Mouse (Mus musculus) limb, embryonic 13.5 days (tissue): Measurements from ENCODE around the gene H2-M10.1. TPM values are rescaled to one million over a fixed set of nuclear protein-coding genes. Genes with fewer than 3 reads are reported as not detected.

ENCODE experiments used
- ATAC-seq: fragments of 200-750 bp; cut with Nextera tagmentation; 2 replicates; pipeline ENCODE4 v1.8.0; 2017; ENCODE audit warnings: low read depth, moderate number of reproducible peaks, moderate TSS enrichment; ENCODE audit not compliant: low FRiP score
- H3K27ac ChIP-seq: fragments of 300-500 bp; sonication (generic); 2 replicates; pipeline ENCODE4 v1.5.1; 2015; ENCODE audit warnings: inconsistent platforms, mild to moderate bottlenecking, moderate library complexity
- H3K27me3 ChIP-seq: fragments of 300-500 bp; sonication (generic); 2 replicates; pipeline ENCODE4 v1.6.1; 2015; ENCODE audit warnings: mild to moderate bottlenecking, inconsistent platforms
- H3K36me3 ChIP-seq: fragments of 300-500 bp; sonication (generic); 2 replicates; pipeline ENCODE4 v1.6.1; 2015; ENCODE audit warnings: inconsistent platforms, mild to moderate bottlenecking, moderate library complexity
- H3K4me1 ChIP-seq: fragments of 300-500 bp; sonication (generic); 2 replicates; pipeline ENCODE4 v1.6.1; 2015; ENCODE audit warnings: inconsistent platforms
- H3K4me2 ChIP-seq: fragments of 300-500 bp; sonication (generic); replicated peaks from 2 replicates; pipeline ENCODE4 v1.6.1; 2015; ENCODE audit warnings: inconsistent platforms, mild to moderate bottlenecking, moderate library complexity
- H3K4me3 ChIP-seq: fragments of 300-500 bp; sonication (generic); 2 replicates; pipeline ENCODE4 v1.5.1; 2015; ENCODE audit warnings: moderate library complexity, mild to moderate bottlenecking, inconsistent platforms
- H3K9ac ChIP-seq: fragments of 300-500 bp; sonication (generic); 2 replicates; pipeline ENCODE4 v1.6.1; 2015; ENCODE audit warnings: mild to moderate bottlenecking, inconsistent platforms
- H3K9me3 ChIP-seq: fragments of 300-500 bp; sonication (generic); 2 replicates; pipeline ENCODE4 v1.6.1; 2016; ENCODE audit warnings: inconsistent platforms
- WGBS: fragments of 180-500 bp; shearing (Covaris S2); methylation state at CpG from one replicate; pipeline ENCODE4 v1.1.7; 2015; 5-methylcytosine and 5-hydroxymethylcytosine counted together
- polyA plus RNA-seq: library from polyadenylated mRNA; unstranded; fragments of >200 nt; fragmentation: Nextera tagmentation; extraction: Ambion mirVana; gene quantifications from 2 replicates; pipeline ENCODE4 v1.2.1, GENCODE M21; 2015

H2-M10.1 gene
- polyA plus RNA-seq, 1 experiment from 2014 or later: not detected

DNA sequence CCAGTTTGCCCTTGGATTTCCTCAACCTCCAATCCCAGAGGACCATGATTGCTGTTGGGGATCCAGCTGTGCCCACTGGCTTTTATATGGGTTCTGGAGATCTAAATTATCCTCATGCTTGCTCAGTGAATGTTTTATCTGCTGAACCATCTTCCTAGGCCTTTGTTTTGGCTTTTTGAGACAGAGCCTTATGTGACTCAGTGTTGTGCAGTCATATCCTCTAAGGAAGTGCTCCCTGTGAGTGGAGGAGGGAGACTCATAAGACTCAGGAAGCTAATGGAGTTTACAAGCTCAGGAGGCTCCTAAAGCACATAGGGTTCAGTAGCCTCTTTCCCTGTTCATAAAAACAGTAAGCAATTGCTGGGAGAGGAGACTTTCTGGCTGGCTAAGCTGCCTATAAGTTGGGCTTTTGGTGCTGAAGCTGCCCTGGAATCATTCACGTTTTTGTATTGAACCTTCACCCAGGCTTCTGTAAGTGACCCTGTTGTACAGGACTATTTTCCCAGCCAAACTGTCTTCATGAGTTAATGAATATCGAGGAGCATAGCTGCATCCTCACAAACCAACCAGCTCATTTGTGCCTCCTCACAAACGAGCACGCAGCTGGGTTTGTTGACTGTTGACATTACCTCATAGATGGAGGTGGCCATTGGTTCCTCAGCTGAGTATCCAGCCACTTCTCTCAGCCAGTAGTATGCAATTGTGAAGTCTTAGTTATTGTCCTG, 44.3 kb downstream of the H2-M10.1 start:
- Histone ChIP-seq H3K27ac (no peak overlapping the region), H3K9ac (no peak overlapping the region), H3K4me3 (no peak overlapping the region), H3K4me2 (no peak overlapping the region), H3K9me3 (peaks cover 11% of the 10 kb centered on the region; the same call in 1 of the 2 replicates), H3K36me3 (peaks cover 46% of the 10 kb centered on the region), H3K4me1 (no peaks in the 10 kb centered on the region), H3K27me3 (no peaks in the 10 kb centered on the region)
- WGBS: 93% methylated on average over 4 of the region's 4 CpGs
- ATAC-seq: no peak

DNA sequence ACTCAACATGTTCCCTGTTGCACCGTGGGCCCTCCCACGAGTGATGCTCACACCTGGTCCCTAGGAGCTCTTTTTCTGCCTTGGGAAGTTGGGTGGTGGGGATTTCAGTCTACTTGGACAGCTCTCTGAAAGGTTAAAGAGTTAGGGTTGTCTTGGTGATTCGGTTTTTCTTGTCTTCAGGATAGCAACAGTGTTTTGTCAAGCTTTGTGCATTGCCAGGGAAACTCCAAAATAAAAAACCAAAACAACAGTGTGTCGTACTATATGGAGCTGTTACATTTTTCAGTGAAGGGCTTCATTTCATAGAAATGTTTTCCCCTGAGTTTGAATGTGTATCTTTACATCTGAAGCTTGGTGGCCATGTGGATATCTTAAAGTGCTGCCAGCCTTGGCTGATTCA, 51.2 kb downstream of the H2-M10.1 start:
- Histone ChIP-seq H3K9ac (0 out of 2 replicates have a peak overlapping the region, but pooled peaks have one; percentile 35), H3K27ac (no peak overlapping the region), H3K9me3 (no peaks in the 10 kb centered on the region), H3K27me3 (no peaks in the 10 kb centered on the region), H3K4me2 (no peak overlapping the region), H3K36me3 (peaks cover 49% of the 10 kb centered on the region), H3K4me1 (peaks cover 29% of the 10 kb centered on the region), H3K4me3 (no peak overlapping the region)
- ATAC-seq: no peak
- 90% methylated on average over 4 of the region's 4 CpGs for WGBS

DNA sequence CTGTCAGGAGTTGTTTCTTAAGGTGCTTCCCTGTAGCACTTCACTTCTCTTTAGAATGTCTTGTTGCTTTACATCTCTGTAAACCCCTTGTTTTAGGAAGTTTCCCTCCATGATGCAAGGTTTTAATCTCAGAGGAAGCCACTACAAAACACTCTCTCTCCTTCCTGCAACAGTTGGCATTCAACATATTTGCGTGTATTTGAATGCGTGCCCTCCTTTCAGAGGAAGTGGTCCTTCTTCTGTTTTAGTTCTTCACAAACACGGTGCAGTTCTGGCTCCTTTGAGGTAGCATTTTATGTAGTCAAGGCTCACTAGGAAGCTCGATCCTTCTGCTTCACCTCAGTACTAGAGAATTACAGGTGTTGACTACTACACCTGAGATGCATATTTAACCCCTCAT, 52.2 kb downstream of the H2-M10.1 start:
- H3K4me2 ChIP-seq: peak overlapping the region; percentile 94; the same call in 1 of the 2 replicates
- ATAC-seq: no peak
- no peaks in the 10 kb centered on the region for H3K27me3 ChIP-seq
- peaks cover 31% of the 10 kb centered on the region for H3K4me1 ChIP-seq
- H3K36me3 ChIP-seq: peaks cover 42% of the 10 kb centered on the region
- no peak overlapping the region for H3K27ac ChIP-seq
- H3K9ac ChIP-seq: no peak overlapping the region
- H3K4me3 ChIP-seq: no peak overlapping the region
- H3K9me3 ChIP-seq: no peaks in the 10 kb centered on the region
- WGBS: 92% methylated on average over 4 of the region's 4 CpGs

Other genes with a start within 250 kb of the H2-M10.1 start
- gene Gm19684, start 204.5 kb downstream of the H2-M10.1 start, polyA plus RNA-seq: not detected in 2 replicates
- not detected in 2 replicates for gene Gm7030, start 196.7 kb downstream of the H2-M10.1 start, polyA plus RNA-seq
- not detected in 2 replicates for gene Gm8909, start 157.6 kb downstream of the H2-M10.1 start, polyA plus RNA-seq
- 0.09 TPM in 1 of 2 replicates, not detected in the other for gene H2-T3, start 135.9 kb downstream of the H2-M10.1 start, polyA plus RNA-seq
- gene Rpp21, start 68.1 kb downstream of the H2-M10.1 start, polyA plus RNA-seq: 92.5 and 96.7 TPM in 2 replicates
- 22.0 and 23.1 TPM in 2 replicates for gene Trim39, start 53.9 kb downstream of the H2-M10.1 start, polyA plus RNA-seq
- 0.31 TPM in 1 of 2 replicates, not detected in the other for gene H2-M10.2, start 39.7 kb downstream of the H2-M10.1 start, polyA plus RNA-seq
- gene H2-M10.3, start 42.3 kb upstream of the H2-M10.1 start, polyA plus RNA-seq: not detected in 2 replicates
- not detected in 2 replicates for gene H2-M10.4, start 136.2 kb upstream of the H2-M10.1 start, polyA plus RNA-seq
- gene H2-M11, start 220.9 kb upstream of the H2-M10.1 start, polyA plus RNA-seq: not detected in 2 replicates